Mouse (Mus musculus) embryonic fibroblast, embryonic 13.5 days (primary cell): ENCODE measurements at regions not wholly inside any gene's neighbourhood (a gene's known extent, or its start where the extent isn't known, plus 50 kb on each side); places are given as distances from the start of the nearest gene placed in this dataset.

ENCODE experiments used
- H3K27ac ChIP-seq: 2 replicates; pipeline ENCODE4 v1.5.1; 2012; ENCODE audit warnings: low read length, control low read depth, inconsistent platforms; ENCODE audit not compliant: insufficient read depth
- H3K4me1 ChIP-seq: 2 replicates; pipeline ENCODE4 v1.6.1; 2011; ENCODE audit warnings: low read length; ENCODE audit not compliant: control insufficient read depth, insufficient read depth
- H3K4me3 ChIP-seq: 2 replicates; pipeline ENCODE4 v1.5.1; 2011; ENCODE audit warnings: mild to moderate bottlenecking, control low read depth, low read length; ENCODE audit not compliant: insufficient read depth
- CTCF ChIP-seq: IDR thresholded peaks from 2 replicates; pipeline ENCODE4 v1.5.1; 2011; ENCODE audit warnings: mild to moderate bottlenecking, control low read depth, low read length, moderate library complexity, borderline replicate concordance; ENCODE audit not compliant: insufficient read depth
- POLR2A ChIP-seq: IDR thresholded peaks from 2 replicates; pipeline ENCODE4 v1.6.1; 2011; ENCODE audit warnings: low read depth, mild to moderate bottlenecking, control low read depth, low read length, moderate library complexity

DNA sequence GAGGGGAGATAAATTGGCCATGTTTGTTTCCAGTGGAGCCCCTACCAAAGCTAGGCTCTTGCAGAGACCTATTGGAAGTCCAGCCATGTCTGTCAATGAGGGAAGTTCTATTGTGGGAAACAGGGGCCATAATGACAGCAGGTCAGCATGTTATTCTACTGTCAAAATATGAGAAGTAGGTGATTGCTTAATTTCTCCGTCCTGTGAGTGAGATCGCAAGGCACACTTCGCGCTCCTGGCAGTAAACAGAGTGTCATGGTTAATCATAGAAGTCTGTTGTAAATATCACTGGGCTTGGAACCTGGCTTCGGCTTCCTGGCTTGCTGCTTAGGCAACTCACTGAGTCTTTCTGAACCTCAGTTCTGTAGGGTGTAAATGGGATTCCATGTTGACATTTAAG lies 72.5 kb upstream of the Ccdc122 start:
- Histone ChIP-seq H3K4me1 (no peaks in the 10 kb centered on the region), H3K4me3 (no peak overlapping the region), H3K27ac (no peak overlapping the region)
- TF ChIP-seq POLR2A (no peak), CTCF (no peak)

DNA sequence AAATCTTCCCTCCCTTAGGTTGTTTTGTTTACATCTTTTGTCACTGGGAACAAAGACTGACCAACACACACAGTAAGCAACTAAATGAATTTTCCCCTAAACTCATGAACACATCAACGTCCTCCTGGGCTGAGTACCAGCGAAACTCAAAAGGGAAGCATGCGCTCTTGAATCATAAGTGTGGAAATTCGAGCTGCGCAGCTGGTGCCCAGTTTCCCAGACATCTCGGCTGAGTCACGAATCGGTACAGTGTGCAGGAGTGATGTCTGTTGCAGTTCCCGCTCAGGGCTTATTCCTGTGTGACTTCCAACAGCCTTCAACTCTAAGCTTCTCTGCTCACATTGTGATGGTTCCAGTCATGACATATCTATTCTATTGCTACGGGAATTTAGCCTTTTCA lies 77.7 kb upstream of the Ccdc122 start:
- Histone ChIP-seq H3K27ac (no peak overlapping the region), H3K4me1 (no peaks in the 10 kb centered on the region; the same call in 1 of the 2 replicates)
- no peak for TF ChIP-seq CTCF
- TF ChIP-seq POLR2A: no peak

DNA sequence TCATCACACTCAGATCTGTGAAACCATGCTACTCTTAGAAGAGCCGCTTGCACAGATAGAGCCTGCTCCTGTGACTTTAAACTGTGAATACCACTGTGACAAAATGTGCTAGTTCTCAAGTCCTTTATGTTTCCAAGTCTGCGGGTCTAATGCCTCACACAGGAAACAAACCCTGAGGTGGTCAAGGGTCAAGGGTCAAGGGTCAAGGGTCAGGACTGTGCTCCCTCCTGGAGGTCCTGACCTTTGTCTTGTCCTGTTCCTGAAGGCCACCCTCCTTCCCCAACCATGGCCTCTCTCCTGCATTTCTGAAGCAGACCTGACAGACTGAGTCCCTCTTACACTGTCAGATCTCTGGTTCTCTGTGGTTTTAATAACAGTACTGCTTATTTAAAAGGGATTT lies 79.4 kb upstream of the Ccdc122 start:
- Histone ChIP-seq H3K4me1 (no peaks in the 10 kb centered on the region; the same call in 1 of the 2 replicates), H3K4me3 (no peak overlapping the region), H3K27ac (no peak overlapping the region)
- TF ChIP-seq POLR2A: no peak
- no peak for TF ChIP-seq CTCF

More for the DNA sequence above, 77.7 kb upstream of the Ccdc122 start:
- H3K4me3 ChIP-seq: no peak overlapping the region

DNA sequence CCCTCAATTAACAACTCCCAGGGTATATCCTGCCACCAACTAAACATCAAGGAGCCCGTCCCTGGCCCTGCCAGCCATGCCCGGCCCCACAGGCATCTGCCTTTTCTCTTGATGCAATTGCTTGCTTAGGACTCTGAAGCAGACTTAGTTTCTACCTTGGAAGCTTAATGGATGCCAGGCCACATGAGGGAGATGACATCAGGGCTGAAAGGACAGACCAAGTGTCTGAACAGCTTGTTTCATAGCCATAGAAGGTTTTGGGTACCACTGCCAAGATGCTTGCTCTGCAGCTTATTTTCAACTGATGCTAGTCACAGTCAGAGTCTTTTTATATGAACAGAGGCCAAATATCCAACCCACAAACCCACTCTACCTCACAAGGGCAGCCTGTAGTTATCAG lies 83.4 kb upstream of the Ccdc122 start:
- no peak overlapping the region for H3K27ac ChIP-seq

DNA sequence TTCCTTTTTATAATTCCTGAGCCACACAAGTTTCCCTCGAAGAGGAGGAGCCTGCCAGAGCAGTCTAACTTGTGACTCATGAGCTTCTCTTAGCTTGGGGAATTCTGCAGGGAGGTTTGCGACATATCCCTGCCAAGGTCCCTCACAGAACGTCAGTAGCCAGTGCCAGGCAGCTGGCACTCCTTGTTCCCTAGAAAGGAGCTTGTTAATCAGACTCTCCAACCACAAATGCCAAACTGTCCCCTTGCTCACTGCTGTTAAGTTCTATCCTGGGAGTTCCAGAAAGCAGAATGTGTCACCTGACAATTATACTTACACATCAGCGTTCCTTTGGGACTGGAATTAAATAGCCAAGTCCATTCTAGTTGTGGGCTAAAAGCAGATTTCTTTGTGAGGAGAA lies 85.1 kb upstream of the Ccdc122 start:
- H3K4me1 ChIP-seq: peaks cover 8% of the 10 kb centered on the region
- TF ChIP-seq CTCF: no peak
- no peak for TF ChIP-seq POLR2A
- H3K27ac ChIP-seq: no peak overlapping the region
- H3K4me3 ChIP-seq: no peak overlapping the region

More for the DNA sequence above, 83.4 kb upstream of the Ccdc122 start:
- TF ChIP-seq POLR2A (no peak), CTCF (no peak)
- Histone ChIP-seq H3K4me1 (no peaks in the 10 kb centered on the region; the same call in 1 of the 2 replicates), H3K4me3 (no peak overlapping the region)

DNA sequence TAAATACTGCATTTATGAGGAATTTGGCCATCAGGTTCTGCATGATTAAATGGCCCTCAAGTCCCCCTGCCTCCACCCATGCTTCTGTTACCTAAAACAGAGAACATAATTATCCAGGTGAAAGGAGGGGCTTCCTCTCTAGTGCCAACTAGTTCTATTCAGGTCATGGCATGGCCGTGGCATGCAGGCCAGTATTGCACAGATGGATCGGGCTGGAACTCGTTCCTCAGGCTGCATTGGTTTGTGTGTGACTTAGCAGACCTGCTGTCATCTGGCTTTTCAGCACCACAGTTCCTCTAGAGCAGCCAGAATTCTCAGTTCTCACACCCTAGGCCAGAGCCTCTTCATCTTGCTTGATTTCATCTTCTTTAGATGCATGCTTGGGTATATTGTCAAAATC lies 87.2 kb upstream of the Ccdc122 start:
- H3K4me1 ChIP-seq: peaks cover 8% of the 10 kb centered on the region
- H3K27ac ChIP-seq: no peak overlapping the region
- no peak overlapping the region for H3K4me3 ChIP-seq
- TF ChIP-seq CTCF (no peak), POLR2A (no peak)

DNA sequence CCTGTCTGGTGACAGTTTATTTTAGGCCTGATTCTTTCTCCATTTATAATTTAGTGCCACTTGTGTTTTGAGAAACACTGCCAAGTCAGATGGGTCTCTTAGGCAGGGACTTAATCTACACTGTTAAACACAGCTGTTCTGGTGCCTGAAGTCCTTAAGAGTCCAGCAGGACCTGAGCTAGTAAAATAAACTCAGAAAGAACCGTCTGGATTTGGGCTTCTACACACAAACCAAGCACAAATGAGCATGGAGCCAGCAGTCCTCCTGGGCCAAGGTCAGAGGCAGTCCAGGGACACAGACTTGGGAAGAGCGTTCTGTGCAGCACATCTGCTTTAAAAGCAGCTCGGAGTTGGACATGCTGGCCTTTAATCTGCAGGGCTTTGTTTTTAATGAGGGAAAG lies 87.6 kb upstream of the Ccdc122 start:
- Histone ChIP-seq H3K4me3 (no peak overlapping the region), H3K4me1 (peaks cover 8% of the 10 kb centered on the region), H3K27ac (no peak overlapping the region)
- TF ChIP-seq CTCF (no peak), POLR2A (no peak)

DNA sequence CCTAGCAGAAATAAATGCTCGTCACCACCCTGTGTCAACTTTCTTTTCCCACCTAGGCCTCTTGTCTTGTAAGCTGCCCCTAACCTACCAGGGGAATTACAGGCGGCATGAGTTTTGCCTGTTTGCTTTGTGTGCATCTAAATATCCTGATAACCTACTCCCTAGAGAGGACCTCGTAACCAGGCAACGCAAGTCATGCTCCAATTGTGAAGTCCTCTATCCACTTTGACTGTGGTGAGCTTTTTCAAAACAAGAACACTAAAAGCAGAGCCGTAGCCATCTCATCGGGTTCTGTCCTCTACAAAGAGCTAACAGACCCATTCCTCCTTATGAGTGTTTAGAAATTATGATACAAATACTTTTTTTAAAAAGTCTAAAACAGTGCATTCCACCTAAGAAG lies 88.1 kb upstream of the Ccdc122 start:
- H3K4me1 ChIP-seq: peaks cover 8% of the 10 kb centered on the region
- TF ChIP-seq CTCF (no peak), POLR2A (no peak)
- no peak overlapping the region for H3K27ac ChIP-seq
- H3K4me3 ChIP-seq: no peak overlapping the region

DNA sequence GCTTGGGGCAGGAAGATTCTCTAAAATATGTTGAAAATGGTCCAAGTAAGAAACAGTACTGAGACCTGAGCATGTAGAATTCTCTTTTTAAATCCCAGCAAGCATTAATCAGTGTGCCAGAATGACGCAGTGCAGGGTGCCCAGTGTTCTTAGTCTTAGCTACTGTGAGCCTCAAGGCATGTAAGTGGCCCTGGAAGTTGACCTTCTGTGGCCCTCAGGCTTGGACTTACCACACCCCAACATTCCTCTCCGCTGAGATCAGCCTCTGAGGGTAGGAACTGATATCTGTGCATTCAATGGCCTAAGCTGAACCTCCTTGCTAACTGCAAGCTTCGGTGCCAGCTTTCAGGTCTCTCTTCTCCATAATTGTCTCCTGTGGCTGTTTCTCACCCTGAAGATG lies 89.4 kb upstream of the Ccdc122 start:
- H3K27ac ChIP-seq: no peak overlapping the region
- peaks cover 8% of the 10 kb centered on the region for H3K4me1 ChIP-seq
- TF ChIP-seq POLR2A (no peak), CTCF (no peak)
- H3K4me3 ChIP-seq: no peak overlapping the region

DNA sequence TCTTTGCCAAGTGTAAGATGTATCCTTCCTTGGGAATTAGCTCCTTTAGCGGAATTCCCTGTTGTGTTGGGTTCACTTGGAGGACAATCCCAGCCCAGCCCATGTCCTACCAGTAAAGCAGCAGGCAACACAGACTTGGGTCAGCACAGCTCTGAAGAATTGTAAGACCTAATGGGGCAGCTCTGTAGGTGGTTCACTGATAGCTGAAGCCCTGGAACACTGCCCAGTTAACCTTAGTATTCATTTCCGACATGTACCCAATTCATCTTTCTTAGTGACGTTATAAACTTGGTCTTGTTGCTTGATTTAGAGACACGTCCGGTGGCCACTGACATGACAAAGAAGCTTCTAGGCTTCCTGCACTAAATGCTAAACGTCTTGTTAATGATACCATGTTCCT lies 90.9 kb upstream of the Ccdc122 start:
- H3K4me1 ChIP-seq: peaks cover 8% of the 10 kb centered on the region
- TF ChIP-seq CTCF: no peak
- H3K27ac ChIP-seq: no peak overlapping the region
- H3K4me3 ChIP-seq: no peak overlapping the region
